Mouse (Mus musculus): ENCODE results near the gene Gm44502.

Gm44502 gene

GRCm38 (mm10) chr15:89429352-89430221, at the start of gene Gm44502, which contains the start of the genes C730034F03Rik and Chkb:
Gene Gm44502, minus strand, starts transcription at chr15:89429696.
Gene C730034F03Rik, plus strand, starts transcription at chr15:89429589.
Gene Chkb, minus strand, starts transcription at chr15:89429908.
- peak; percentile 92 for DNase-seq

- DNase-seq, result no peak
These were observed 49.1 kb upstream of the Gm44502 start for GRCm38 (mm10) chr15:89478622-89479021.

GRCm38 (mm10) chr15:89477806-89478205, 48.3 kb upstream of the Gm44502 start:
- no peak for DNase-seq

- DNase-seq, result peak; percentile 58
These were observed 47.6 kb upstream of the Gm44502 start, which contains the start of gene Arsa for GRCm38 (mm10) chr15:89477091-89477491. Gene Arsa, minus strand, starts transcription at chr15:89477425.

GRCm38 (mm10) chr15:89476475-89476815, 46.9 kb upstream of the Gm44502 start:
- DNase-seq, result no peak

- peak; percentile 95 for DNase-seq
These were observed 46.3 kb upstream of the Gm44502 start for GRCm38 (mm10) chr15:89475611-89476474.

- no peak for DNase-seq
These were observed 45.8 kb upstream of the Gm44502 start for GRCm38 (mm10) chr15:89475293-89475600.

- DNase-seq, result no peak
These were observed 45.2 kb upstream of the Gm44502 start for GRCm38 (mm10) chr15:89474596-89475292.

- DNase-seq, result no peak
These were observed 44.4 kb upstream of the Gm44502 start for GRCm38 (mm10) chr15:89473921-89474320.

GRCm38 (mm10) chr15:89473370-89473769, 43.9 kb upstream of the Gm44502 start:
- no peak for DNase-seq

GRCm38 (mm10) chr15:89471476-89471875, 42.0 kb upstream of the Gm44502 start:
- DNase-seq, result no peak

- no peak for DNase-seq
These were observed 39.1 kb upstream of the Gm44502 start for GRCm38 (mm10) chr15:89468577-89468976.

- DNase-seq, result no peak
These were observed 35.6 kb upstream of the Gm44502 start for GRCm38 (mm10) chr15:89465052-89465451.

- DNase-seq, result peak; percentile 31
These were observed 34.1 kb upstream of the Gm44502 start for GRCm38 (mm10) chr15:89463334-89464235.

- DNase-seq, result no peak
These were observed 32.7 kb upstream of the Gm44502 start for GRCm38 (mm10) chr15:89462176-89462575.

- DNase-seq, result no peak
These were observed 31.8 kb upstream of the Gm44502 start for GRCm38 (mm10) chr15:89461321-89461720.

GRCm38 (mm10) chr15:89460298-89460697, 30.8 kb upstream of the Gm44502 start:
- DNase-seq, result no peak

- no peak for DNase-seq
These were observed 30.3 kb upstream of the Gm44502 start for GRCm38 (mm10) chr15:89459821-89460220.

GRCm38 (mm10) chr15:89458942-89459341, 29.4 kb upstream of the Gm44502 start:
- DNase-seq, result no peak

- no peak for DNase-seq
These were observed 26.1 kb upstream of the Gm44502 start for GRCm38 (mm10) chr15:89455642-89456041.

GRCm38 (mm10) chr15:89454857-89455256, 25.4 kb upstream of the Gm44502 start:
- DNase-seq, result no peak

GRCm38 (mm10) chr15:89453865-89454478, 24.5 kb upstream of the Gm44502 start, which contains the start of gene Mapk8ip2:
Gene Mapk8ip2, plus strand, starts transcription at chr15:89453913.
- no peak for DNase-seq
